Mouse (Mus musculus) embryonic facial prominence, embryonic 10.5 days (tissue): Measurements from ENCODE around the gene Syngap1. TPM values are rescaled to one million over a fixed set of nuclear protein-coding genes. Genes with fewer than 3 reads are reported as not detected.
A peak's percentile ranks its signal among the peaks of the same experiment; 100 is the strongest.
"Not testable (repeated sequence)": the region's sequence is repeated elsewhere in the genome, so short reads cannot be mapped to it uniquely, and the experiment has no call there.

Source experiments
- DNase-seq: peaks from one replicate; pipeline ENCODE4 v3.0.0-alpha.2; 2017; ENCODE audit warnings: low spot score
- H3K27ac ChIP-seq: fragments of 300-500 bp; sonication (generic); replicated peaks from 2 replicates; pipeline ENCODE4 v1.5.1; 2016; ENCODE audit warnings: mild to moderate bottlenecking
- H3K27me3 ChIP-seq: fragments of 300-500 bp; sonication (generic); replicated peaks from 2 replicates; pipeline ENCODE4 v1.6.1; 2016; ENCODE audit warnings: low read depth, mild to moderate bottlenecking; ENCODE audit not compliant: poor library complexity, severe bottlenecking
- H3K36me3 ChIP-seq: fragments of 300-500 bp; sonication (generic); replicated peaks from 2 replicates; pipeline ENCODE4 v1.6.1; 2016; ENCODE audit warnings: mild to moderate bottlenecking, moderate library complexity
- H3K4me1 ChIP-seq: fragments of 300-500 bp; sonication (generic); 2 replicates; pipeline ENCODE4 v1.6.1; 2016
- H3K4me3 ChIP-seq: fragments of 300-500 bp; sonication (generic); 2 replicates; pipeline ENCODE4 v1.5.1; 2016; ENCODE audit warnings: mild to moderate bottlenecking, moderate library complexity
- H3K9me3 ChIP-seq: fragments of 300-500 bp; sonication (generic); 2 replicates; pipeline ENCODE4 v1.6.1; 2016; ENCODE audit warnings: mild to moderate bottlenecking
- WGBS: fragments of 180-500 bp; shearing (Covaris S2); methylation state at CpG from one replicate; pipeline ENCODE4 v1.1.7; 2016; 5-methylcytosine and 5-hydroxymethylcytosine counted together
- polyA plus RNA-seq: library from polyadenylated mRNA; unstranded; fragments of >200 nt; fragmentation: Nextera tagmentation; extraction: Ambion mirVana; gene quantifications from 2 replicates; pipeline ENCODE4 v1.2.1, GENCODE M21; 2016

The Syngap1 gene
- polyA plus RNA-seq, 1 experiment from 2014 or later = 1.4 TPM

DNA sequence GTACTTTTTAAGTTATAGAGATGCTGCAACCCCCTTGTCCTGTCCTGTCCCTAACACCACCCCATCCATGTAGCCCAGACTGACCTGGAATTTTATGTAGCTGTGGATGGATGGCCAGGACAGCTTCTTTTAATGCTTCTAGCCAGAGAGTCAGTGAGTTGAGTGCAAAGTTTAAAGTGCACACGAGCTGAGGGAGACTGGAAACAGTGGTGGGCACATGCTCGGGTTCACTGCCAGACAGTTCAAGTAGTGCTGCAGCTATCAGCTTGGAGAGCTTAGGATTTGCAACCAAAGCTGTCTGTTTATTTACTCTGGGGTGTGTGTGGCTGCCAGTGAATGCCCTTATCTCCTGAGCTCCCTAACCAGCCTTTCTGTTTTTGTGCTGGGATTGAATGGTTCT, 21.5 kb upstream of the Syngap1 start:
- not testable (repeated sequence) for DNase-seq, H3K4me3 ChIP-seq, H3K27me3 ChIP-seq, H3K9me3 ChIP-seq, H3K27ac ChIP-seq
- Histone ChIP-seq H3K4me1 (peaks cover 12% of the 10 kb centered on the region), H3K36me3 (peaks cover 49% of the 10 kb centered on the region)
- 77% methylated on average over 2 of the region's 2 CpGs for WGBS

DNA sequence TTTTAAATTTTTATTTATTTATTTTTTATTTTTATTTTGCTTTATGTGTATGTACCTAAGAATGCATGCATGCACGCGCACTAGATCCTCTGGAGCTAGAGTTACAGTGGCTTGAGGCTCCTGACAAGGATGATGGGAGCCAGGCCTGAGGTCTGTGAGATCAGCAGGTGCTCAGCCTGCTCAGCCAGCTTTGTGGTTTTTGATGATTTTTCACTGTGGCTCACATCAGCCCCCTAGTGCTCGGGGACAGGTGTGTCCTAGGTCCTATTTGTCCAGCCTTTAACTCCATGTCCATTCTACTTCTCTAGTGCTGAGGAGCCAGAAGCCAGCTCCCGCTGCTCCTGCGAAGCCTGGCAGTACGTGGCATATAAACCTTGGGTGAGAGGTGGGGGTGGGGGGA, 18.7 kb upstream of the Syngap1 start:
- 94% methylated on average over 6 of the region's 6 CpGs for WGBS
- not testable (repeated sequence) for H3K27me3 ChIP-seq, H3K4me3 ChIP-seq, H3K27ac ChIP-seq, H3K9me3 ChIP-seq, DNase-seq
- Histone ChIP-seq H3K4me1 (peaks cover 12% of the 10 kb centered on the region), H3K36me3 (peaks cover 76% of the 10 kb centered on the region)

DNA sequence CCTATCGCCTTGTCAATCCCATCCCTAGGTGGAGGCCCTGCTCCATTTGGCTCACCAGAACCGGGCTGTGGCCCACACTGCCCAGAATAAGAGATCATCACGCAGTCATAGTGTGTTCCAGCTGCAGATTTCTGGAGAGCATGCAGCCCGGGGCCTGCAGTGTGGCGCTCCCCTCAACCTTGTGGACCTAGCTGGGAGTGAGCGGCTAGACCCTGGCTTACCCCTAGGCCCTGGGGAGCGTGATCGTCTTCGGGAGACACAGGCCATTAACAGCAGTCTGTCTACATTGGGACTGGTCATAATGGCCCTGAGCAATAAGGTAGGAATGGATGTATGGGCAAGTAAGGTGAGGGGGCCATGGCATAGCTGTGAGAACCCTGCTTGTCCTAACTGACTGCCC, 15.6 kb upstream of the Syngap1 start:
- not testable (repeated sequence) for H3K4me1 ChIP-seq, H3K27me3 ChIP-seq, H3K4me3 ChIP-seq, H3K9me3 ChIP-seq, DNase-seq, H3K27ac ChIP-seq
- 96% methylated on average over 9 of the region's 9 CpGs for WGBS
- H3K36me3 ChIP-seq = peaks cover 96% of the 10 kb centered on the region

DNA sequence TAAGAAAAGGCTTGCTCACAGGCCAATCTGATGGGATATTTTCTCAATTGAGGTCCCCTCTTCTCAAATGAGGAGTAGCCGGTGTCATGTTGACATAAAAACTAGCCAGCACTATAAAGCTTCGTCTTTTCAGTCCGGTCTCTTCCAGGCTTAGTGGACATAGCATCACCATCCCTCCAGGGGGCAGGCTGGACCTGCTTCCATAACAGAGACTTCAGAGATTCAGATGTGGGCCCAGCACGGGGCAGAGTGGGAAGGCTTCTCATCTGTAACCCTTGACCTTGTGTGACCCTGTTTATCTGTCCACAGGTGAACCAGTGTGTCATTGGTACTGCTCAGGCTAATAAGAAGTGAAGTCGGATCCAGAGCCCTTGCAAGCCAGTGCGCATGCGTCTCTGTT, 9.3 kb upstream of the Syngap1 start:
- peaks cover 24% of the 10 kb centered on the region for H3K4me1 ChIP-seq
- not testable (repeated sequence) for H3K27me3 ChIP-seq, H3K27ac ChIP-seq, H3K4me3 ChIP-seq, H3K9me3 ChIP-seq
- peaks cover 80% of the 10 kb centered on the region for H3K36me3 ChIP-seq
- WGBS = 75% methylated on average over 7 of the region's 7 CpGs
- DNase-seq = peak; percentile 52

DNA sequence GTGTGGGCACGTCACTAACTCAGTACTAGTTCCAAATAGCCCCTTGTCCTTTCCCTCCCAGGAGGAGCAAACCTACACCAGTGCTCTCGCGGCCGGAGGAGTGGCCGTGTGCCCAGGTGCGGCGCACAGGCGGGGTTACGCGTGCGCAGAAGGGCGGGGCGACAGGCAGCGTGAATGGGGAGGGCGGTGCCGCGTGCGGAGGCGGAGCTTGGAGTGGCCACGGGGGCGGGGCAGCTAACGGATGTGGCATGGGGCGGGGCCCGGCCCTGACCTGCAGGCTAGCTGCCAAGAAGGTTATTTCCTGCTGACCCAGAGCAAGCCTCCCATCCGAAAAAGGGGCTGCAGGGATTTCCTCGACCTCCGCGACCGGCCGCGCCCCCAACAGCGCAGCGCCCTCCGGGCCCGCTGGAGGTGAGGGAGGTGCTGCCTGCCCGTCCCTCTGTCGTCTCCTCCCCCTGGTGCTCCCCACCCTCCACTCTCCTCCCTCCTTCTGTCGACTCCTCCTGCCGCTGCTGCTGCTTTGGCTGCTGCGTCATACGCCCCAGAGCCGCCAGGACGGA, 8.1 kb upstream of the Syngap1 start, which contains the start of gene Phf1:
TSS of gene Phf1 (plus strand) at position 214 of the 560 bp plus-strand sequence.
- peak within 1 kb of the TSS; percentile 81 for H3K4me3 ChIP-seq
- WGBS = under 1% methylated on average over 43 of the region's 43 CpGs
- peak; percentile 97 for DNase-seq
- H3K36me3 ChIP-seq = peaks cover 79% of the 10 kb centered on the region
- no peaks in the 10 kb centered on the region for H3K9me3 ChIP-seq
- H3K4me1 ChIP-seq = peaks cover 36% of the 10 kb centered on the region
- peak within 1 kb of the TSS; percentile 89 for H3K27ac ChIP-seq
- H3K27me3 ChIP-seq = no peaks in the 10 kb centered on the region

DNA sequence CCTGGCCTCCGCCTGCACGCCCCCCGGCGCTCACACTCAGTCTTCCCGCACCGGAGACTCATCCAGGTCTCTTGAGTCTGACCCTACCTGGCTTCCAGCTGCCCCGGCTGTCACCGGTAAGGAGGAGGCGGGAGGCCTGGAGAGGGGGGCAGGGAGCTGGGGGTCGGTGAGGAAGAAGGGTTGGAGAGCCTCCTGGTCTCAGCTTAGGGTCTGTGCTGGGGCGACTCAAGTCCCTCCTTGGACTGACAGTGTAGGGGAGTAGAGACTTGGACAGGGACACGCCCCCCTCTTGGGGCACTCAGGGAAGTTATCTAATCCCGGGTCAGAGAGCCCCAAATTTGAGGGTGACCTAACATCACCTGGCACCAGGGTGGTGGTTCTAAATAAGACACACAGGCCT, 7.6 kb upstream of the Syngap1 start:
- H3K9me3 ChIP-seq = no peaks in the 10 kb centered on the region
- no peak for DNase-seq
- H3K4me1 ChIP-seq = peaks cover 41% of the 10 kb centered on the region
- no peaks in the 10 kb centered on the region for H3K27me3 ChIP-seq
- peak overlapping the region; percentile 81 for H3K4me3 ChIP-seq
- H3K27ac ChIP-seq = peak overlapping the region; percentile 89
- H3K36me3 ChIP-seq = peaks cover 74% of the 10 kb centered on the region
- 7% methylated on average over 13 of the region's 13 CpGs for WGBS

DNA sequence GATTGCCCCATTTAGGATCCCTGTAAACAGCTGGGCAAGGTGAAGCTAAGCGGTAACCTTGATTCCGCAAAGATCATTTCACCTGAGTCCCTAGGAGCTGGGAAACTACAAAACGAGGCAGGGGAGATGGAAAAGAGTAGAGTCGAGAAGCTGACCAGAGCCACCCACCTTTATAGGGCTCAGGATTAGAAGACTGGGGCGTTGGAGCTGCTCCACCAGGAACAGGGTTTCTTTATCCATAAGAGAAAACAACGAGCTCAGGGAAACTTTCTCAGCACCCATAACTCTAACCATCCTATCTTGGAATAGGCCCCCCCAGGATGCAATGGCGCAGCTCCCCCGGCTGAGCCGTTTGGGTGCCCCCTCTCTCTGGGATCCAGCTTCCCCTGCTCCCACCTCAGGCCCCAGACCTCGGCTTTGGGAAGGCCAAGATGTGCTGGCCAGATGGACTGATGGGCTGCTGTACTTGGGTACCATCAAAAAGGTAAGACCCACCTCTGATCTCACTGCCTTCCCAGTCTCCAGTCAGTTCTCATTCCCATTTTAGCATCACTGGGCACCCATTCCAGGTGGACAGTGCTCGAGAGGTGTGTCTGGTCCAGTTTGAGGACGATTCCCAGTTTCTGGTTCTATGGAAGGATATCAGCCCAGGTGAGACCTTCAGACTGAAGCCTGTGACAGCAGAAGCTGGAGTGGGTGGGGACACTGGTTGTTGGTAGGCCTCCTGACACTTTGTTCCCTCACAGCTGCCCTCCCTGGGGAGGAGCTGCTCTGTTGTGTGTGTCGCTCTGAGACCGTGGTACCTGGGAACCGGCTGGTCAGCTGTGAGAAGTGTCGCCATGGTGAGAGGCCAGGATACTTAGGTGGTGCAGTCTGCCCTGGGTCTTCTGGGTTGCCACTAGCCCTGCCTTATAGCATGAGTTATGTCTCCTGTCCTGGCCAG, 6.9 kb upstream of the Syngap1 start:
- Histone ChIP-seq H3K27me3 (no peaks in the 10 kb centered on the region), H3K27ac (peak overlapping the region; percentile 89; the same call in 1 of the 2 replicates), H3K9me3 (no peaks in the 10 kb centered on the region), H3K4me3 (peak overlapping the region; percentile 81), H3K36me3 (peaks cover 66% of the 10 kb centered on the region), H3K4me1 (peaks cover 45% of the 10 kb centered on the region)
- 82% methylated on average over 16 of the region's 16 CpGs for WGBS
- DNase-seq = no peak

DNA sequence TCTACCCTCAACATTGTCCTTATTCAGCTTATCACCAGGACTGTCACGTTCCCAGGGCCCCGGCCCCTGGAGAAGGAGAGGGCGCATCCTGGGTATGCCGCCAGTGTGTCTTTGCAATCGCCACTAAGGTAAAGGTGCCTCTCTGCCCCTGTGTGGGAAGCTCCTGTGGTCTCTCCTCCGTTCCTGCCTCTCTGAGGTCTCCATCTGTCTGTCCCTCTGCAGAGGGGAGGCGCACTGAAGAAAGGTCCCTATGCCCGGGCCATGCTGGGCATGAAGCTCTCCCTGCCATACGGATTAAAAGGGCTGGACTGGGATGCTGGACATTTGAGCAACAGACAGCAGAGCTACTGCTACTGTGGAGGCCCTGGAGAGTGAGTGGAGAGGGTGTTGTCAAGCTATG, 6.0 kb upstream of the Syngap1 start:
- Histone ChIP-seq H3K4me3 (no peak overlapping the region), H3K36me3 (peaks cover 57% of the 10 kb centered on the region)
- WGBS = 88% methylated on average over 9 of the region's 9 CpGs

DNA sequence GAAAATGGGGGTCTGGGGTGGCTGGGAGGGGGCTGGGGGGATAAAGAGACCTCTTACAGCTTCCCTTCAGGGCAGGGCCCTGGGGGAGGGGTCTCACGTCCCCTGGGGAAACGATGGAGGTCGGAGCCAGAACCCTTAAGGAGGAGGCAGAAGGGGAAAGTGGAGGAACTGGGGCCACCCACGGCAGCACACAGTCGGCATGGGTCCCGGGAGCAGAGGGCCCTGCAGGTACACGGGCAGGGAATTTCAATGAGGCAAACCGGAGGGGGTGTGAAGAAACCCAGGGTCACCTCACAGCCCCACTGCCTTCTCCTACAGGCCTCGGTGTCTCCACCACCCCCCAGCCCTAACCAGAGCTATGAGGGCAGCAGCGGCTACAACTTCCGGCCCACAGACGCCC, 4.6 kb upstream of the Syngap1 start:
- WGBS = 82% methylated on average over 12 of the region's 12 CpGs
- Histone ChIP-seq H3K9me3 (no peaks in the 10 kb centered on the region), H3K4me3 (peak overlapping the region; percentile 77; the same call in 1 of the 2 replicates), H3K4me1 (peaks cover 65% of the 10 kb centered on the region), H3K36me3 (peaks cover 43% of the 10 kb centered on the region), H3K27me3 (no peaks in the 10 kb centered on the region), H3K27ac (no peak overlapping the region)
- DNase-seq = no peak

More for the DNA sequence above, 6.0 kb upstream of the Syngap1 start:
- Histone ChIP-seq H3K27me3 (no peaks in the 10 kb centered on the region), H3K4me1 (peaks cover 50% of the 10 kb centered on the region), H3K27ac (no peak overlapping the region), H3K9me3 (no peaks in the 10 kb centered on the region)
- DNase-seq = no peak

DNA sequence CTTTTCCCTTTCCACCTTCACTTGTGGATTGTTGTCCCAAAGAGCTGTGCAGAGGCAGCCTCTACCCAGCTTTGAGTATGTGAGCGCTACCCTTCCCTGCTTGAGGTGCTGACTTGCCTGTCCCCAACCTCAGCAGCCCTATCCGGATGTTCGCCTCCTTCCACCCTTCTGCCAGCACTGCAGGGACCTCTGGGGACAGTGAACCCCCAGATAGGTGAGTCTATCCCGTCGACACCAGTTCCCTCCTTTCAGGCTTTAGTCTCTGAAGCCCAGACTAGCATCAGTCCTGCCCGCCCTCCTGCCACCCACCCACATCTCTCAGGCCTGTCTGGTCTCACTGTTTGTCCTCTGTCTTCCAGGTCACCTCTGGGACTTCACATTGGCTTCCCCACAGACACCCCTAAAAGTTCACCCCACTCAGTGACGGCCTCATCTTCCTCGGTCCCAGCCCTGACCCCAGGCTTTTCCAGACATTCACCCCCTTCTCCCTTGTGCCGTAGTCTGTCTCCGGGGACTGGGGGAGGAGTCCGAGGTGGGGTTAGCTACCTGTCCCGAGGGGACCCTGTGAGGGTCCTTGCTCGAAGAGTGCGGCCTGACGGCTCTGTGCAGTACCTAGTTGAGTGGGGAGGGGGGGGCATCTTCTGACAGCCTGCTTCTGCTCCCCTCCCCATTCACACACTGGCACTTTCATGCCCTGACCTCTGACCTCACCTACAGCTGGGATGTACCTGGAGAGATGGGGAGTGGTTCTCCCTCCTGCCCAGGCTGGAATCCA, 3.9 kb upstream of the Syngap1 start:
- Histone ChIP-seq H3K4me3 (peak overlapping the region; percentile 77), H3K36me3 (peaks cover 38% of the 10 kb centered on the region), H3K4me1 (peaks cover 71% of the 10 kb centered on the region), H3K27me3 (no peaks in the 10 kb centered on the region), H3K9me3 (no peaks in the 10 kb centered on the region), H3K27ac (no peak overlapping the region; the same call in 1 of the 2 replicates)
- no peak for DNase-seq
- 88% methylated on average over 15 of the region's 15 CpGs for WGBS

DNA sequence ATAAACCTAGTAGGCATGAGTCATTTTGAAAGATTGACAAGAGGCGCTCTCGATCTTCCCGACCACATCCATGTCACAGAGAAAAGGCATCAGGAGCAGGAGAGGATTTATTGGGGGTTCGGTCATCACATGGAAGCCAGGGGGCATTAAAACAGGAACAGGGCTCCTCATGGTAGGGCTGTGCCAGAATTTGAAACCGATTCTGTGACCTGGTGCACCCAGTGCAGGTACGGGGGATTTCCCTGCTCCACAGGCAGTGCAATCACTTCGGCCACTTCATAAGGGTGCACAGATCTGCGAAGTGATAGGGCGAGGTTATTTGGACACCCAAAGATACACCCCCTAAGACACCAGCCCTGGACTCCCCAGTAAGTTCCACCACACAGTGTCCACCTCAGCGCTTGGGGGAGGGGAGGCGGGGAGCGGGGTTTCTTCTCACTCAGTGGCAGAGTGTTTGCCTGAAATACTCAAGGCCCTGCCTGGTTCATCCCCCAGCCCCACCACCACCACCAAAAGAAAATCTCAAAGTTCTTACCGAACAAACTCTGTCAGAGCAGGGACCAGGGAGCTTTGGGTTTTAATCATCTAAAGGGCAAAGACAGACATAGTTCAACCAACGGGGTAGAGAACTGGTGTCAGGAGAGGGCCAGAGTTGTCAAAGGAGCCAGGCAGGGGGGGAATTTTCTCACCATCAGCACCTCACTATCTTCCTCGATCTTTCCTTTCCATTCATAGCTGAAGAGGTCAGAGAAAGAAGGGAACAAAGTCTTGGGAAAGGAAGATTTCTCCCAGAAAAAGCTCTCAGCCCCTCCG, 3.0 kb upstream of the Syngap1 start:
- WGBS = 63% methylated on average over 16 of the region's 16 CpGs
- Histone ChIP-seq H3K36me3 (peaks cover 38% of the 10 kb centered on the region), H3K27ac (peak overlapping the region; percentile 92), H3K27me3 (no peaks in the 10 kb centered on the region), H3K4me3 (peak overlapping the region; percentile 77), H3K4me1 (peaks cover 74% of the 10 kb centered on the region), H3K9me3 (no peaks in the 10 kb centered on the region)
- DNase-seq = no peak

DNA sequence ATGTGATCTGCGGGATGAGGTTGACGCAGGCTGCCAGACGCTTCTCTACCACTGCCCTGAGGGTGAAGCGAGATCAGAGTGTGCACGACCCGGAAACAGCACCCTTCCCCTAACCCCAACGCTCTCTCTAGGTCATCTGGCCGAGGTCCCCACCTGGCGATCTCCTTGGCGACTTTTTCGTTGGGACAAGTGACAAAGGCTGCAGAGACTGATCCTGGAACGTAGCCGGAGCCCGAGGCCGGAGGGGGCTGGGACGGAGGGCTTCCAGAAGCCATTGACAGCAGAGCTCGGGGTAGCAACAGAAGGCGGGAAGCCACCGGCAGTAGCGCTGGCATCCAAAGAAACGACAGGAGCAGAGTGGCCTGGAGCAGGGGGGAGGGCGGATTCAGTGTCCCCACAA, 2.3 kb upstream of the Syngap1 start:
- Histone ChIP-seq H3K4me3 (peak overlapping the region; percentile 77), H3K36me3 (peaks cover 38% of the 10 kb centered on the region), H3K27ac (peak overlapping the region; percentile 92), H3K27me3 (no peaks in the 10 kb centered on the region), H3K9me3 (no peaks in the 10 kb centered on the region), H3K4me1 (peaks cover 68% of the 10 kb centered on the region)
- 0% methylated on average over 22 of the region's 22 CpGs for WGBS
- no peak for DNase-seq
